Mouse (Mus musculus): ENCODE measurements around the gene Itprid1.

DNA sequence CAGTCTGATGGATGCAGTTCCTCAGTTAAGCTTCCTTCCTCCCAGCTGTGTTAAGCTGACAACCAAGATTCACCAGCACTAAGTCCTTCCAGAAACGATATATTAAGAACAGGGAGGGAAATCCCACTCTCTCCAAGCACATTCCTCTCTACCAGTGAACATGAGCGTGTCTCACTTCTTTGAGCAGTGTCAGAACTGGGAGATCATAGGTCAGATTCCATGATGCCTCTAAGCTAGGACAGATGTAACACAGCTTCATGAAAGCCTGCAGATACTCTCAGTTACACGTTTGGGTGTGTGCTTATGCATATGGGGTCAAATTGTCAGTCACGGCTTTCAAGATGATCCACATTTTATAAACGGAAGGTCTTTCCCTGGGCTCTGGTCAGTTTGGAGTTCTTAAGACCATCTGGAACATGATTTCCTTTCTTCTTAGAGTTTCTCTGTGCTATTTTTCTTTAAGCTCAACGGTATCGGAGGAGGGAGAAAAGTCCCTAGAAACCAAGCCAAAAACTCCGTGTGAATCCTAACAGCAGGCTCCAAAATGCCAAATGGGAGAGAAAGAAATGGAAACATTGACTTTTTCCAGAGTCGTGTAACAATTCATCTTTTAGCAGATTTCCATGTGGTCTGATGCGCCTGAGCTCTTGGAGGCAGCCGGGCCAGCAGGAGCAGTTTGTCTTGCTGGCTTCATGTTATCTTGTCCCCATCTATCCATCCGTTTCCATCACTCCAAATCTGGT, 22.3 kb upstream of the Itprid1 start:
- no peak for TF ChIP-seq POLR2A (IDR thresholded peaks at IDR 0.05; ENCODE audit: control insufficient read depth, low read depth, low read length)
- no peak for TF ChIP-seq CTCF (IDR thresholded peaks at IDR 0.05; ENCODE audit: control insufficient read depth, insufficient read depth, insufficient replicate concordance, low read depth, low read length)
